Mouse (Mus musculus) lung, adult 2 months (tissue): Measurements from ENCODE around the gene Slc22a17.

Experiments
- CTCF ChIP-seq: fragments of 200-500 bp; IDR thresholded peaks from 2 replicates; pipeline ENCODE4 v1.5.1; 2011; ENCODE audit warnings: mild to moderate bottlenecking, low read length, control low read depth; ENCODE audit not compliant: insufficient read depth
- POLR2A ChIP-seq: fragments of 200-500 bp; IDR thresholded peaks from 2 replicates; pipeline ENCODE4 v1.6.1; 2011; ENCODE audit warnings: low read depth, mild to moderate bottlenecking, control low read depth, low read length, borderline replicate concordance; ENCODE audit errors: extremely low read depth

GRCm38 (mm10) chr14:54866936-54867335, 46.0 kb downstream of the Slc22a17 start:
- TF ChIP-seq POLR2A = no peak
- TF ChIP-seq CTCF = peak; percentile 38
